Mouse (Mus musculus): ENCODE measurements around the gene Baz2b. TPM values are rescaled to one million over a fixed set of nuclear protein-coding genes. Genes with fewer than 3 reads are reported as not detected.
A peak's percentile ranks its signal among the peaks of the same experiment; 100 is the strongest.

Baz2b gene
- polyA plus RNA-seq, 1 experiment from 2014 or later: 47.0 TPM

DNA sequence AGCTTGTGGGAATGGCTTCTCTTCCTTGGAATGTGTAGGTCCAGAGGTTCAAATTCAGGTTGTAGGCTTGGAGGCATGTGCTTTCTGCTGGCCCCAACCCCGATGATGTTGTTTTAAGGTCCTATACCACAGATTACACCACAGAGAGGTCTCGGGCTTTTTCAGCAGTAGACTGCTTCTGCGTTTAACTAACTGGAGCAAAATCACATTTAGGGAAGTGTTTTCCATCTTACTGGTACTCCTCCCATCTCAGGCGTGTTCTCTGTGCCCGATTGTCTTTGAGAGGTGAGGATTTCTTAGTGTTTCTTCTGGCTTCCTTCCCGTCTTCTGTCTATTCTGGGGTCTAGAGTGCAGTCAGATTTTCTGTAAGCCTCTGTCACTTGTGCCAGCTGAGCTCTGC lies 8.0 kb upstream of the Baz2b start:
- Histone ChIP-seq H3K4me2 (no peak overlapping the region), H3K9ac (no peak overlapping the region), H3K27ac (0 out of 2 replicates have a peak overlapping the region, but pooled peaks have one; percentile 22), H3K4me3 (no peak overlapping the region), H3K27me3 (no peaks in the 10 kb centered on the region), H3K36me3 (no peaks in the 10 kb centered on the region), H3K9me3 (no peaks in the 10 kb centered on the region), H3K4me1 (peaks cover 18% of the 10 kb centered on the region)
- 81% methylated on average over 6 of the region's 6 CpGs for WGBS
- ATAC-seq (ENCODE audit: insufficient number of reproducible peaks, low FRiP score, low TSS enrichment, low read depth): no peak

DNA sequence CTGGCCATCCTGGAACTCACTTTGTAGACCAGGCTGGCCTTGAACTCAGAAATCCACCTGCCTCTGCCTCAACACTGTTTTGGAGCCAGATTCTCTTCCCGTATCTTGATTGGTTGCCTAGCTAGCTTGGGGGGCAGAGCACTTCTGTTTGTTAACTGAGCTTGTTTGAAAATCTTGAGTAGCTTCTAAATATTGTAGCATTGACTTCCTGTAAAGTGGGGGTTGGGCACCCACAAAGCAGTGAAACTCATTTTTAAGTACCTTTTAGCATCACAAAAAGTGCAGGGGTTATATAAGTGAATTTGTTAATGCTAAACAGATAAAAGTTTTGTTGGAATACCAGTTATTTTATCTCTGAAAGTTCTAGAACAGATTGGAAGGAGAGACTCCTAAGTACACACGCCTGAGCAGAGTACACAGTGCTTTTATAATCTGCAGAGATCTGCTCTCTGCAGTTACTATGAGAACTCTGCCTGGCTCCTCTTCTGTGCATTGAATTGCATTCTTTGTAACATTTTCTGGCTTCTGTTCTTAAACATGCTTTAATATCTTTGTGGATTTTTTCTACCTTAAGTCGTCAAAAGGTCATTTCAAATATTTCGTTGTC lies 7.0 kb upstream of the Baz2b start:
- Histone ChIP-seq H3K9ac (no peak overlapping the region), H3K27me3 (no peaks in the 10 kb centered on the region), H3K4me1 (peaks cover 21% of the 10 kb centered on the region), H3K36me3 (no peaks in the 10 kb centered on the region), H3K27ac (no peak overlapping the region), H3K4me3 (no peak overlapping the region), H3K4me2 (no peak overlapping the region), H3K9me3 (no peaks in the 10 kb centered on the region)
- 79% methylated on average over 4 of the region's 4 CpGs for WGBS
- ATAC-seq (ENCODE audit: insufficient number of reproducible peaks, low FRiP score, low TSS enrichment, low read depth): no peak

DNA sequence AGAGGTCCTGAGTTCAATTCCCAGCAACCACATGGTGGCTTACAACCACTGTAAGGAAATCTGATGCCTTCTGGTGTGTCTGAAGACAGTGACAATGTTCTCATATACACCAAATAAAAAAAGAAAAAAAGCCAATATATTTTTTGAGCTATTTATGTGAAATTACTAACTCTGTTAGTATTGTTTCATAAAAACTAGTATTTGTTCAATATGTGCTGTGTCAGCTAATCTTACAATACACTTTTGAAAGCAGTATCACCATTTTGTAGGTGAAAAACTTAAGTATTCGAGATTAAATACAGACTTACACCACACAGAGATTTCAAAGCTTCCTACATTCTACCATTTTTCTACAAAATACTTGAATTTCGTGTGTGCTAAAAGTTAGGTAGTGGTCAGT lies 5.0 kb upstream of the Baz2b start:
- H3K9ac ChIP-seq: no peak overlapping the region
- H3K27ac ChIP-seq: no peak overlapping the region
- H3K4me3 ChIP-seq: no peak overlapping the region
- no peaks in the 10 kb centered on the region for H3K36me3 ChIP-seq
- H3K4me2 ChIP-seq: no peak overlapping the region
- H3K9me3 ChIP-seq: no peaks in the 10 kb centered on the region
- peaks cover 30% of the 10 kb centered on the region for H3K4me1 ChIP-seq
- H3K27me3 ChIP-seq: no peaks in the 10 kb centered on the region
- no peak for ATAC-seq (ENCODE audit: insufficient number of reproducible peaks, low FRiP score, low TSS enrichment, low read depth)
- WGBS: 90% methylated on average over 2 of the region's 2 CpGs

DNA sequence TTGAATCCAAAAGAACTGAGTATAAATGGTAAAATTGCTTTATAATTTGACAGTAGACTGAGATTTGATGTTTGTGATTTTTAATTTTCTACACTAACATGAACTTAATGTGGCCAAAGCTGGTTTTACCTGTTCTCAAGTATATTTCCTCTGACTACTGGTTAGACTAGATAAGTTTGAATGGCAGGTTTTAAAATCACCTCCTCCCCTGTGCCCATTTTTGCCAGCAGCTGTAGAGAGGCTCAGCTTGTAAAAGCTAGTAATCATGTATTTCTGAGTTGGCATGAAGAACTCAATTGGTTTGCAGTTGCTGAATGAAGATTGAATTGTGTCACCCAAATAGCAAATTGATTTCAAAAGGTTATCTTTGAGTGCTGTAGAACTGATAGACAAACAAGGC lies 2.8 kb upstream of the Baz2b start:
- Histone ChIP-seq H3K4me1 (peaks cover 34% of the 10 kb centered on the region), H3K36me3 (no peaks in the 10 kb centered on the region), H3K9me3 (no peaks in the 10 kb centered on the region), H3K9ac (no peak overlapping the region), H3K4me3 (no peak overlapping the region), H3K27ac (no peak overlapping the region), H3K27me3 (no peaks in the 10 kb centered on the region), H3K4me2 (no peak overlapping the region)
- ATAC-seq (ENCODE audit: insufficient number of reproducible peaks, low FRiP score, low TSS enrichment, low read depth): no peak

DNA sequence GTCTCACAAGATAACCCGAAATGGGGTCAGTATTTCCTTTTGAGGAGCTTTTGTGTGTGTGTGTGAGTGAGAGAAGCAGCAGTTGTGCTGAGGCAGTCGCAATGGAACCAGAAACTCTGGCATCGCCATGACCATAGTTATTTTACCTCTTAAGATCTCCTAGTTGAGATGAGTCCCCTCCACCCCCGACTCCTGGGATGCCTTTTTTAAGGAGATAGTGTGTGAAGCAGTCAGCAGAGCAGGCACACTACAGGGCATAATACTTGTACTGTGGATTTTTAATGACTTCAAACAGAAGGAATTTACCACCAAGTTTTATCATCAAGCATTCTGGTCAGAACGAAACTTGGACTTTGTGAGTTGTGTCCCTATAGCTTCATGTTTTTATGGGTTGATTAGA lies 1.2 kb upstream of the Baz2b start:
- Histone ChIP-seq H3K4me1 (peaks cover 24% of the 10 kb centered on the region), H3K9me3 (no peaks in the 10 kb centered on the region), H3K36me3 (peaks cover 5% of the 10 kb centered on the region), H3K4me2 (peak overlapping the region; percentile 51), H3K4me3 (peak overlapping the region; percentile 84), H3K27ac (peak overlapping the region; percentile 8), H3K9ac (peak overlapping the region; percentile 89), H3K27me3 (no peaks in the 10 kb centered on the region)
- no peak for ATAC-seq (ENCODE audit: insufficient number of reproducible peaks, low FRiP score, low TSS enrichment, low read depth)
- 6% methylated on average over 5 of the region's 5 CpGs for WGBS

DNA sequence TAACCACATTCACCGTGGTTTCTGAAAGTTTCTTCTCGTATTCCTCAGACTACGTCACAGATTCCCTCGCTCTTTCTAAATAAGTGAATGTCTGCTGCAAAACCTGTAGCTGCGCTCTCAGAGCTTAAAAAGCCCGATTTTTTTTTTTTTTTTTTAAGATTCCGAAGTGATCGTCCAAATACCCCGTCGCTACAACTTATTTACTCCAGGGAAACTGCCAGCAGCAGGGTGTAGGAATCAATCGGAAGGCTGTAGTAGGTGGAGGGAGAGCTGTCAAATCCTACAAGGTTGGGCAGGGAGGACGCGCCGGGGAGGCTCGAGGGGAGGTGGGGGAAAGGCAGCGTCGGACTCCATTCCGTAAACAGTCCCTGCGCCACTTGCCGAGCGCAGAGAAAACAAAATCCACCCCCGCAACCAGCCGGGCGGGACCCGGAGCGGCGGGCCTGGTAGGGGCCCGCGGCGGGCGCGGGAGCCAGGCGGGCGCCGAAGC lies 472 bp downstream of the Baz2b start:
- Histone ChIP-seq H3K9ac (peak overlapping the region; percentile 89), H3K4me1 (peaks cover 21% of the 10 kb centered on the region), H3K27ac (peak overlapping the region; percentile 94), H3K27me3 (no peaks in the 10 kb centered on the region), H3K4me2 (peak overlapping the region; percentile 51), H3K9me3 (no peaks in the 10 kb centered on the region), H3K4me3 (peak overlapping the region; percentile 84), H3K36me3 (peaks cover 16% of the 10 kb centered on the region)
- ATAC-seq (ENCODE audit: insufficient number of reproducible peaks, low FRiP score, low TSS enrichment, low read depth): no peak
- under 1% methylated on average over 32 of the region's 35 CpGs for WGBS

DNA sequence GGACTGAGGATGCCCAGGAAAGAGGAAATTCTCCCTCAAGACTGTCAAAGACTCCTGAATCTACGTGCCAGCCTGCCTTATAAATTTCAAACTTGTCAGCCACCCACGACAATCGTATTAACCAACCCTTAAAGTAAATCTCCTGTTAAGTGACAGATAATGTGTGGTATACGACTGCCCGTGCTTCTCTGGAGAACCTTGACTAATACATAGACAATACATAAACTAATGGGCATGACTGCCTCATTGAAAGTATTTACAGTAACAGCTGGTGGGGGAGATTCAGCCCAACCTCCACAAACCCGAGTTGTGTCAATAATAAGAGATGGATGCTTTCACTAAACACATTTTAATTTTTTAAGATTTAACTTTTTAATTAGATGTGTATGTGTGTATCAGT lies 3.8 kb downstream of the Baz2b start:
- WGBS: 77% methylated on average over 6 of the region's 6 CpGs
- Histone ChIP-seq H3K27me3 (no peaks in the 10 kb centered on the region), H3K9me3 (no peaks in the 10 kb centered on the region), H3K36me3 (peaks cover 16% of the 10 kb centered on the region), H3K4me1 (peaks cover 7% of the 10 kb centered on the region), H3K4me2 (no peak overlapping the region), H3K4me3 (no peak overlapping the region), H3K27ac (no peak overlapping the region), H3K9ac (no peak overlapping the region)
- ATAC-seq (ENCODE audit: insufficient number of reproducible peaks, low FRiP score, low TSS enrichment, low read depth): no peak

DNA sequence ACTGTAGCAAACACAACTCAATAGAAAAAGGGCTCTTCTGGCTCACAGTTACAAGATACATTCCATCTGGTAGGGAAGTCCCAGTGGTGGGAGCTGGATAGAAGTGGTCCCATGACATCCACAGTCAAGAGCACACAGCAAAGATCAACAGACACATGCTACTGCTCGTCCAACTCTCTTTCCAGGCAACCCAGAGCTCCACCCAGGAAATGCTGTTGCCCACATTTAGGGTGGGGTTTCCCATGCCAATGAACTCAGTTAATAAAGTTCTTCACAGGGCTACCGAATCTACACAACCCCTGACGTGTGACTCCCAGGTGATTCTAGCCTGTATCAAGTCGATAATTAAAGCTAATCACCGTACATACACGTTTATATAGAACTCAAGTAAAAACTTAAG lies 5.5 kb downstream of the Baz2b start:
- Histone ChIP-seq H3K4me3 (no peak overlapping the region), H3K9me3 (no peaks in the 10 kb centered on the region), H3K36me3 (peaks cover 16% of the 10 kb centered on the region), H3K27me3 (no peaks in the 10 kb centered on the region), H3K9ac (no peak overlapping the region), H3K4me1 (peaks cover 7% of the 10 kb centered on the region; the same call in 1 of the 2 replicates), H3K27ac (no peak overlapping the region), H3K4me2 (no peak overlapping the region)
- no peak for ATAC-seq (ENCODE audit: insufficient number of reproducible peaks, low FRiP score, low TSS enrichment, low read depth)
- 75% methylated on average over 6 of the region's 6 CpGs for WGBS

DNA sequence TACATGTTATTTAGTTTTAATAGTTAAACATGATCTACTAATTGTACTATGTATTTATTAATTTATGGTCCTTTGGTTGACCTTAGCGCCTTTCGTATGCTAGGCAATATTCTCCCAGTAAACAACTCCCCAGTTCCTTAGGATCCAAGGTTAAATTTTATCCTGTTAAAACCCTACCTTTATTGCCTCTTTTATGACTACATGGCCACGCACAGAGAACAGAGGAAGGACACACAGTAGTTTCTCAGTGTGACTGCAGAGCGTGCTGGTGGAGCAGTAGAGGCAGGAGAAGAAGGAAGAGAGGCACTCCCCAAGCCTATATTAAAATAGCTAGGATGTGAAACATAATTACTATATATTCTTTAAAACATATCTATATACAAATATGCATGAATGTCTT lies 5.9 kb downstream of the Baz2b start:
- H3K4me3 ChIP-seq: no peak overlapping the region
- H3K4me1 ChIP-seq: peaks cover 7% of the 10 kb centered on the region; the same call in 1 of the 2 replicates
- WGBS: 76% methylated on average over 4 of the region's 4 CpGs
- H3K27ac ChIP-seq: no peak overlapping the region
- no peak overlapping the region for H3K4me2 ChIP-seq
- no peak for ATAC-seq (ENCODE audit: insufficient number of reproducible peaks, low FRiP score, low TSS enrichment, low read depth)
- no peaks in the 10 kb centered on the region for H3K27me3 ChIP-seq
- H3K9me3 ChIP-seq: no peaks in the 10 kb centered on the region
- no peak overlapping the region for H3K9ac ChIP-seq
- peaks cover 16% of the 10 kb centered on the region for H3K36me3 ChIP-seq

DNA sequence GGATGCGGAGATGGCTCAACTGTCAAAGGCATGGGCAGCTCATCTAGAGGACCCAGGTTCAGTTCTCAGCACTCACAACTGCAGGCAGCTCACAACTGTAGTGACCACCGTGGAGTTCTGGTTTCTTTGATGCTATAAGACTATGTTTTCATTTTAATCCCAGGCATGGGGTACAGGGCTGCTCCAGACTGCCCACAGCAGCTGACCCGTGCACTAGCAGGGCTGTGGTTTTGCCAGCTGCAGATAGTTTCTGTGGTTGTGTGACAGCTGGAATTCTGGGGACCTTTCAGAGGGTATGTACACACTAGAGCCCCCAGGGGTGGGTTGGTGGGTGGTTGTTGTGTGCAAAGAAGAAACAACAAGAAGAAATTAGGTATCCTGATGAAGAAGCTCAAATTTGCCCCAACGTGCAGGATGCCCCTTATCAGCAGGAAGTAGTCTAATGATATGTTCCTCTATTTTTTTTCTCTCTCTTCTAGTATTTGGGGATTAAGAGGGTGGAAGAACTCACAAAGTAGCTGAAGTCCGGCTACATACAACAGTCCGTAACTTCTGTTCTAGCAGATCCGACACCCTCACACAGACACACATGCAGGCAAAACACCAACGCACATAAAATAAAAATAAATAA lies 6.6 kb downstream of the Baz2b start:
- 87% methylated on average over 8 of the region's 8 CpGs for WGBS
- ATAC-seq (ENCODE audit: insufficient number of reproducible peaks, low FRiP score, low TSS enrichment, low read depth): no peak

DNA sequence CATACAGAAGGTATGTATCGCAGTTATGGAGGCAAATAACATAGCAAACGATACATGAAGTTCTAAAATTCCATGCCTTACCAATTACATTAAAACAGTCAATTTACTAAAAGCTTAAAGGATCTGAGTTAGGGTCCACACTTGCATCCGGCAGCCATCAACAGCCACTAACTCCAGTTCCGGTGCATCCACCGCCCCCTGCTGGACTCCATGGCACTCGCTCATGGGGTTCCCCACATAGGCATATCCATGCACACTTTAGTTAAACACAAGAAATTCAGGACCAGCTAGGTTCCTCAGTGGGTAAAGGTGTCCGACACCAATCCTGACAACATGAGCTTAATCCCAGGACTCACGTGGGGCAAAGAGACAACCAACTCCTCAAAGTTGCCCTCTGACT lies 9.0 kb downstream of the Baz2b start:
- H3K4me1 ChIP-seq: no peaks in the 10 kb centered on the region
- H3K27ac ChIP-seq: no peak overlapping the region
- WGBS: 58% methylated on average over 8 of the region's 8 CpGs
- peaks cover 10% of the 10 kb centered on the region for H3K36me3 ChIP-seq
- no peaks in the 10 kb centered on the region for H3K9me3 ChIP-seq
- H3K9ac ChIP-seq: no peak overlapping the region
- H3K4me2 ChIP-seq: no peak overlapping the region
- no peak for ATAC-seq (ENCODE audit: insufficient number of reproducible peaks, low FRiP score, low TSS enrichment, low read depth)
- no peaks in the 10 kb centered on the region for H3K27me3 ChIP-seq
- no peak overlapping the region for H3K4me3 ChIP-seq

More for the DNA sequence above, 6.6 kb downstream of the Baz2b start:
- 0 out of 2 replicates have a peak, but pooled peaks cover 2% of the 10 kb centered on the region for H3K4me1 ChIP-seq
- H3K27me3 ChIP-seq: no peaks in the 10 kb centered on the region
- H3K4me2 ChIP-seq: no peak overlapping the region
- H3K27ac ChIP-seq: no peak overlapping the region
- H3K9ac ChIP-seq: no peak overlapping the region
- H3K36me3 ChIP-seq: peaks cover 16% of the 10 kb centered on the region
- H3K9me3 ChIP-seq: no peaks in the 10 kb centered on the region
- no peak overlapping the region for H3K4me3 ChIP-seq

DNA sequence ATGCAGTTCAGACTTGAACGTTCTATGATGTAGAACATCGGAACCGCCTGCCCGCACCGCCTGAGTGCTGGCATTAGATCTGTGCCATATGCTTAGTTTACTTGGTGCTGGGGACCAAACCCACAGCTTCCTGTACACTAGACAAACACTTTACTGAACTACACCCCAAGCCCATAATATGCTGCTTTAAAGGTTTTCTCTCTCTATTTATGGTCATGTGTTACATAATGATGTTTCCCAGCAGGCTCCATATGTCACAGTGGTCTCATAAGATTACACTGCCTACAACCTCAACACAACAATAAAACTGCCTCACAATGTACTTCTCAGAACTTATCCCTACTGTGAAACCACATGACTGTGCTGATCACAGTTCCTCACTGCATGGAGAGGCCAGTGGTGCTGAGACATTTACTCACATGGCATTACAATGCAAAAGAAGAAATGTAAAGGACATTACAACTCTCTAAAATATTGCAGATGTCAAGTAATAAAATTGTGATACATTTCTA lies 9.5 kb downstream of the Baz2b start:
- no peaks in the 10 kb centered on the region for H3K4me1 ChIP-seq
- no peak overlapping the region for H3K4me2 ChIP-seq
- ATAC-seq (ENCODE audit: insufficient number of reproducible peaks, low FRiP score, low TSS enrichment, low read depth): no peak
- no peaks in the 10 kb centered on the region for H3K27me3 ChIP-seq
- no peaks in the 10 kb centered on the region for H3K9me3 ChIP-seq
- no peak overlapping the region for H3K9ac ChIP-seq
- no peak overlapping the region for H3K27ac ChIP-seq
- 78% methylated on average over 5 of the region's 5 CpGs for WGBS
- H3K4me3 ChIP-seq: no peak overlapping the region
- H3K36me3 ChIP-seq: peaks cover 6% of the 10 kb centered on the region; the same call in 1 of the 2 replicates

All from limb, embryonic 15.5 days (tissue).